Mouse (Mus musculus) kidney, postnatal 4 days (tissue): ENCODE data around the gene Rcsd1.

Experiments used
- DNase-seq, 2 experiments: peaks; one replicate each; pipeline ENCODE4 v3.0.0; 2021; ENCODE audit warnings: mixed read lengths in 2 of 2

The Rcsd1 gene

GRCm38 (mm10) chr1:165660774-165661173, 48.8 kb downstream of the Rcsd1 start:
- DNase-seq: peak; percentile 68 to 73

GRCm38 (mm10) chr1:165658602-165659001, 51.0 kb downstream of the Rcsd1 start:
- DNase-seq: peak; percentile 82 to 88

- peak; percentile 37 to 54 for DNase-seq
These were observed 54.1 kb downstream of the Rcsd1 start for GRCm38 (mm10) chr1:165655482-165655881.

DNA sequence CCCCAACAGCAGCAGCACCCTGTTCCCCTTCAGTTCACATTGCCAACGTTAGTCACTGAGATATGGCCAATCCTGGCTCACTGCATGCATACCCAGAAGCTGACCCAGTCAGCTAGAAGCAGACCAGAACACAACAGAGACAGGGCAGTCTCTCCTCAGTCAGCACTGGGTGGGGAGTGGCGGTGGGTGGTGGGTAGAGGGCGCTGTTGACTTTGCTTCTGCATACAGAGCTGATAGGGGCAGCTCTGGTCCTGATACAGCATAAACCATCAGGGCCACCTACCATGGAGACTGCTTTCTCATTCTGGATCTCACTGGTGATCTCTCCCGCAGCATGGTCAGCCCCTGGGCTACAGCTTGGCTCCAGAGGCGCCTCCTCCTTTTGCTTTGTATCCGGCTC, 54.5 kb downstream of the Rcsd1 start:
- DNase-seq: peak; percentile 60 to 69

GRCm38 (mm10) chr1:165653126-165653885, 56.3 kb downstream of the Rcsd1 start:
- peak; percentile 49 to 64 for DNase-seq

DNA sequence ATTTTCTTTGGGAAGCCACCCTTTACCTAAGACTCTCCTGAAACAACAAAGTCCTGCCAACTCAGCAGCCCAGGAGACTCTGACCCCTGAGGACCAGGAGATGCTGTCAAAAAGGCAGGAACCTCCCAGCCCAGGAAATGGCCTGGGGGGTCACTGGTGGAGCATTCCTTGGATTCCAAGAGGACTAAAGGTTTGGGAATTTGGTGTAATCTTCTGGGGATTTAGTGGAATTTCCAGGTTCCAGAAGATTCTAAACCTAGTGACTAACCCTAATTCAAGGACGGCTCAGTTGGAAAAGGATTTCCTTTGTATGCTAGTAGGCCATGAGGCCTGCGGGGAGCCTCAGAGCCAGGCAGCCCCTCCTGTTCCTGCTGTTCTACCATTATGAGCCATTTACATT, 57.0 kb downstream of the Rcsd1 start:
- no peak for DNase-seq

GRCm38 (mm10) chr1:165651158-165651557, 58.4 kb downstream of the Rcsd1 start:
- no peak for DNase-seq

DNA sequence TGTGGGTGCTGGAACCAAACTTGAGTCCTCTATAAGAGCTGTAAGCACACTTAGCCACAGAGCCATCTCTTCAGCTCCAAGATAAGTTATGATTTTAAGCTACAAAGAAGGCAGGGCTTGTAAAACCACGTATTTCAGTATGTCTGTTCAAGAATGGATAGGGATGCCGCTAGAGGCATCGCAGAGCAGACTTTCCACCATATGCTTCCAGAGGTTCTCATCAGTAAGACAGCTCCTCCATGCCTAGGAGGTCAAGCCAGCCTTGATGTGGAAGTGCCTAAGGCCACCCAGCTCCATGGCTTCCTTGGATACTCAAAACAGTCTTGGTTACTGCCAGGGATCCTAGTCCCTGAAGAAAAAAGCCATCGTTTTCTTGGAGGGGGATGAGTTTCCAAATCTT, 64.5 kb downstream of the Rcsd1 start:
- DNase-seq: no peak

DNA sequence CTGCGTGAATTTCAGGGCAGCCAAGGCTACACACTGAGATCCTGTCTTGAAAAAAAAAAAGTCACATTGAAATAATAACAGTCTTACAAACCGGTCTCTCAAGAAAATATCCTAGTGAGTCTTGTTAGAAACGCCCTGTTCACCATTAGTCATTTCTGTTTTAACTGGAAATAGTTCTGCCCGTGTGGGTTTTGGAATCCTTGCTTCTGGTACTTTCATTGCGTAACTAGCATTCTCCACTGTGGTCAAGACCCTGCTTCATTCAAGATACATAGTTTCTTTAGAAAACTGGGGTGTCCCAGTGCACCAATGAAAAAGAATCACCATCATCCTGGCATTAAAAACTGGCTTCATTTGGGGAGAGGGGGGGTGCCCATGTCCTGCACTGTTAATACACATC, 65.8 kb downstream of the Rcsd1 start:
- DNase-seq: no peak

GRCm38 (mm10) chr1:165642780-165643311, 66.7 kb downstream of the Rcsd1 start:
- DNase-seq: peak; percentile 62 to 80

GRCm38 (mm10) chr1:165641786-165642771, 67.5 kb downstream of the Rcsd1 start:
- peak; percentile 92 to 93 for DNase-seq

- peak; percentile 72 to 80 for DNase-seq
These were observed 68.2 kb downstream of the Rcsd1 start for GRCm38 (mm10) chr1:165641271-165641771.

DNA sequence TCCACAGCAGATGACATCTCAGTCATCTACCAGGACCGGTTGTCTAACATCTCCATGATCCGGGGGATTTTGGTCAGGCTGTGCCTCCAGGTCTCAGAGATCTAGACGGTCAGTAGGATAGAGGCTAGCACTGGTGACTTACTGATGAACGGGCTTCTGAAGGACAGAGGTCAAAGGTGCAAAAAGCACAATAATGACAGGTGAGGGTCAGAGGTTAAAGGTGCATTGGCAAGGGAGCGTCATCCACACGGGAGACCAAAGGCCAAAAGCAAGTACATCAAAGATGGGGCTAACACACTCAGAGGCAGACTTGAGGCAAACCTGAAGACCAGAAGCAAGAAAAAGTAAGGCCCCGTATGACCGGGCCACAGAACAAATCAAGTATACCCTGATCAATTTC, 73.3 kb downstream of the Rcsd1 start:
- no peak for DNase-seq

- peak in 1 of 2 experiments; percentile 32 for DNase-seq
These were observed 74.3 kb downstream of the Rcsd1 start for GRCm38 (mm10) chr1:165635055-165635897.

- peak; percentile 99 for DNase-seq
These were observed 75.2 kb downstream of the Rcsd1 start, which contains the start of gene Mpzl1 for GRCm38 (mm10) chr1:165634151-165634884. TSS of gene Mpzl1 (minus strand) at chr1:165634538.

- DNase-seq: no peak
These were observed 76.2 kb downstream of the Rcsd1 start for GRCm38 (mm10) chr1:165633345-165633744.

GRCm38 (mm10) chr1:165631136-165631535, 78.4 kb downstream of the Rcsd1 start:
- no peak for DNase-seq

DNA sequence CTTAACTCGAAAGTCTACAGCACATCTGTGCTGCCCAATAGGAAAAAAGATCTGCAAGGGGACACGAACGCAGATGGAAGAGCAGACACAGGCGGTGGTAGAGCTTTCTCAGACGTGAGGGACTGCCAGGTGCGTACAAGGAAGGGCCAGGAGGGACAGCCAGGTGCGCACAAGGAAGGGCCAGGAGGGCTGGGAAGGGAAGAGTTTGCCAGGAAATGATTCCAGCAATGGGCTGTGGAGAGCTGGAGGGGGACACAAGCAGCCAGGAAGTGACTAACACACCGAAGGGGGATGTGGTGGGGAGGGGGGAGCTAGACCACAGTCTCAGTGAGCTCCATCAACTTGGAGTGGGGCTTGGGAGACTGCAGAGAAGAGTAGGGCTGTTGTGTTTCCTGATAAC, 79.6 kb downstream of the Rcsd1 start:
- no peak for DNase-seq

DNA sequence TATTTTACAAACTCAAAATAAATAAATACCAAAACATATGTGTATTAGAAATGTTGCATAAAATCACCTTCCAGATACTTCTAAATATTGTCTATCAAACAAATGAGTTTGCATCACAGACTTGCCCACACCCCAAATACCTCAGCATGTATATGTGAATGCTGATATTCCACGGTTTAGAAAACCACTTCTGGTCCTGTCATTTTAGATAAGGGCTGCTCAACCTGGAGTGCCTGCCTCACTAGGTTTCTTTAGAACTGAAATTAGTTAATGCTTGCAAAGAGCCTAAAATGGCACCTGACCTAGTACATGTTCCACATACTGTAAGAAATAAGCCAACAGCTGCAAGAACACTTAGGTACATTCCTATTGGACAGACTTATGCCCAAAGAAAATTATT, 81.0 kb downstream of the Rcsd1 start:
- DNase-seq: no peak

DNA sequence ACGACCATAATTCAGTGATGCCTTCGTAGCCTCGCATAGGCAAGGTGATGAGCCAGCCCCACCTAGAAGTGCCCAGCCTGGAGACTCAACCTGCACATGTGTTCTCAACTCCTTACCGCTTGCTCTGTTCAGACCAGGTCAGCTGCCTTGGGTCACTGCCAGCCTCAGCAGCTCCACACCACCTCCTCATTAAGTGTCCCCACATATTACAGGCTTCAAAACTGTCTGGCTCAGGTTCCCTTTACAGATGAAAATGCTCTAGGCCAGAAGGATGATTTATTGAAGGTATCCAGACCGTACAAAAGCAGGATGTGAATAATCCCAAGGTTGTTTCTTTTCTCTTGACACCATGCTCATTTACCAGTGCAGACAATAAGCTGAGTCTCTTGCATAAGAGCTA, 83.7 kb downstream of the Rcsd1 start:
- DNase-seq: peak; percentile 50 to 57

- DNase-seq: no peak
These were observed 84.5 kb downstream of the Rcsd1 start for GRCm38 (mm10) chr1:165625058-165625457.
